Mouse (Mus musculus) gastrocnemius, adult 8-10 months (tissue): ENCODE results near the gene Sec61g. TPM values are rescaled to one million over a fixed set of nuclear protein-coding genes. Genes with fewer than 3 reads are reported as not detected.

ENCODE experiments used
- total RNA-seq, 4 experiments: library from RNA; stranded (reverse); gene quantifications; 2 replicates each; pipeline ENCODE4 v1.2.4; 2022

Gene Sec61g
- total RNA-seq, 4 experiments from 2014 or later = 2.1 to 4.3 (median 3.0) TPM

Other genes with a start within 250 kb of the Sec61g start
- 10 to 100 TPM in 1 of 4 experiments, 1 to 10 TPM in 3; 3.5 to 12.1 (median 8.5) TPM for gene Egfr, start 243.7 kb upstream of the Sec61g start, total RNA-seq